Mouse (Mus musculus) spleen, adult 2 months (tissue): ENCODE results near the gene Mtch1.

Source experiments
- CTCF ChIP-seq: fragments of 200-500 bp; IDR thresholded peaks from 2 replicates; pipeline ENCODE4 v1.5.1; 2011; ENCODE audit warnings: mild to moderate bottlenecking, inconsistent platforms; ENCODE audit not compliant: insufficient read depth, insufficient read length, insufficient replicate concordance; ENCODE audit errors: extremely low read depth
- POLR2A ChIP-seq: fragments of 200-500 bp; IDR thresholded peaks from 2 replicates; pipeline ENCODE4 v1.6.1; 2011; ENCODE audit warnings: low read depth, low read length, inconsistent platforms

- no peak for TF ChIP-seq CTCF
- TF ChIP-seq POLR2A: no peak
These were observed 28.3 kb downstream of the Mtch1 start for GRCm38 (mm10) chr17:29319476-29319875.
